Mouse (Mus musculus) 416B (cell line): ENCODE measurements at regions not wholly inside any gene's neighbourhood (a gene's known extent, or its start where the extent isn't known, plus 50 kb on each side); places are given as distances from the start of the nearest gene placed in this dataset.

ENCODE experiments used
- DNase-seq: peaks from one replicate; pipeline ENCODE4 v3.0.0; 2011; ENCODE audit warnings: low read depth

GRCm38 (mm10) chr8:46898697-46899445 lies 87.8 kb upstream of the Enpp6 start:
- DNase-seq: peak; percentile 55

- no peak for DNase-seq
Observed at GRCm38 (mm10) chr8:46900826-46901225, 85.9 kb upstream of the Enpp6 start.

- peak; percentile 79 for DNase-seq
Observed at GRCm38 (mm10) chr8:46904731-46905130, 82.0 kb upstream of the Enpp6 start.

- DNase-seq: no peak
Observed at GRCm38 (mm10) chr8:46907390-46907789, 79.3 kb upstream of the Enpp6 start.

- no peak for DNase-seq
Observed at GRCm38 (mm10) chr8:46908186-46908585, 78.5 kb upstream of the Enpp6 start.

- DNase-seq: no peak
Observed at GRCm38 (mm10) chr8:46913956-46914355, 72.7 kb upstream of the Enpp6 start.

- DNase-seq: no peak
Observed at GRCm38 (mm10) chr8:46920071-46920470, 66.6 kb upstream of the Enpp6 start.

- no peak for DNase-seq
Observed at GRCm38 (mm10) chr8:46921075-46921474, 65.6 kb upstream of the Enpp6 start.

GRCm38 (mm10) chr8:46921585-46921984 lies 65.1 kb upstream of the Enpp6 start:
- DNase-seq: no peak

- no peak for DNase-seq
Observed at GRCm38 (mm10) chr8:46924787-46925548, 61.7 kb upstream of the Enpp6 start.

GRCm38 (mm10) chr8:46928718-46929117 lies 58.0 kb upstream of the Enpp6 start:
- no peak for DNase-seq

GRCm38 (mm10) chr8:46929678-46930077 lies 57.0 kb upstream of the Enpp6 start:
- no peak for DNase-seq

- peak; percentile 16 for DNase-seq
Observed at GRCm38 (mm10) chr8:46931267-46931666, 55.4 kb upstream of the Enpp6 start.

- no peak for DNase-seq
Observed at GRCm38 (mm10) chr8:46933256-46933655, 53.4 kb upstream of the Enpp6 start.

GRCm38 (mm10) chr8:46934254-46934653 lies 52.4 kb upstream of the Enpp6 start:
- no peak for DNase-seq

GRCm38 (mm10) chr8:46934898-46935297 lies 51.8 kb upstream of the Enpp6 start:
- peak; percentile 69 for DNase-seq

GRCm38 (mm10) chr8:46936039-46936438 lies 50.6 kb upstream of the Enpp6 start:
- DNase-seq: no peak
